Mouse (Mus musculus): ENCODE results near the gene Repin1.

DNA sequence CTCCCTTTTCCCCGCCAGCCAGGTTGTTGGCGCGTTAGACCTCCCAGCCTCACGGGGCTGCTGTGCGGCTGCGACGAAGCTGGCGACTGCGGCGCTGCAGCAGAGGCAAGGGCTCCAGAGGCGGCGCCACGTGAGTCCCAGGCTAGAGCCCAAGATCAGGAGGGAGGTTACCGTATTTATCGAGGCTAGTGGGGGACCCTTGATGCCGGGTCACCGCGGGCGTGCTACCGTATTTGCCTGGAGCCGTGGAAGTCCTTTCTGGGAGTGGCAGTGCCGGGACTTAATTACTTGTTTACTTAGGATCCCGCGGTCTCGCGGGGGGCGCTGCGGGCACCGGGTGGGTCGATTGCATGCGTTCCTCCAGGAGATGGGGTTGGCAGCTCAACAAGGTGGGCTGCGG lies 33.3 kb downstream of the Repin1 start:
- TF ChIP-seq MAZ (IDR thresholded peaks at IDR 0.05; ENCODE audit: low read depth, low read length) (no peak), MEF2A (IDR thresholded peaks at IDR 0.05; ENCODE audit: extremely low read depth, insufficient replicate concordance, low read depth, low read length, poor library complexity, severe bottlenecking) (no peak), E2F4 (IDR thresholded peaks at IDR 0.05; ENCODE audit: borderline replicate concordance, low read depth, low read length) (no peak), TCF12 (IDR thresholded peaks at IDR 0.05; ENCODE audit: low read depth, low read length) (no peak)
